Mouse (Mus musculus) CD4-positive, CD25-positive, alpha-beta regulatory T cell, adult 4 months (primary cell): ENCODE results near the gene G6pc3. TPM values are rescaled to one million over a fixed set of nuclear protein-coding genes. Genes with fewer than 3 reads are reported as not detected.

Experiments used
- polyA plus RNA-seq, 2 experiments: library from polyadenylated mRNA; unstranded; fragments of 100-300 nt; shearing (Covaris generic); gene quantifications; one replicate each; pipeline ENCODE4 v1.2.1; 2017

Gene G6pc3
- polyA plus RNA-seq, 2 experiments from 2014 or later: 29.1 to 53.9 TPM

Other genes with a start within 250 kb of the G6pc3 start
- not detected for gene Sost, start 222.6 kb upstream of the G6pc3 start, polyA plus RNA-seq
- not detected for gene Cfap97d1, start 205.3 kb upstream of the G6pc3 start, polyA plus RNA-seq
- gene Dusp3, start 202.6 kb upstream of the G6pc3 start, polyA plus RNA-seq: 1 to 10 TPM; 1.6 to 1.7 TPM
- gene Mpp3, start 161.2 kb upstream of the G6pc3 start, polyA plus RNA-seq: under 1 TPM in 1 of 2 experiments, not detected in 1; 0.42 TPM
- gene Cd300lg, start 148.1 kb upstream of the G6pc3 start, polyA plus RNA-seq: not detected
- gene Mpp2, start 101.1 kb upstream of the G6pc3 start, polyA plus RNA-seq: 1 to 10 TPM; 1.3 to 3.6 TPM
- gene Ppy, start 88.3 kb upstream of the G6pc3 start, polyA plus RNA-seq: not detected
- not detected for gene Pyy, start 81.8 kb upstream of the G6pc3 start, polyA plus RNA-seq
- gene Nags, start 44.1 kb upstream of the G6pc3 start, polyA plus RNA-seq: not detected
- gene Tmem101, start 33.2 kb upstream of the G6pc3 start, polyA plus RNA-seq: 10 to 100 TPM; 10.8 to 19.6 TPM
- gene Lsm12, start 4.3 kb upstream of the G6pc3 start, polyA plus RNA-seq: 10 to 100 TPM; 33.4 to 69.4 TPM
- gene Hdac5, start 40.5 kb downstream of the G6pc3 start, polyA plus RNA-seq: 10 to 100 TPM in 1 of 2 experiments, 1 to 10 TPM in 1; 6.5 to 12.3 TPM
- 1 to 10 TPM in 1 of 2 experiments, under 1 TPM in 1; 0.40 to 1.8 TPM for gene BC030867, start 59.3 kb downstream of the G6pc3 start, polyA plus RNA-seq
- gene Asb16, start 79.1 kb downstream of the G6pc3 start, polyA plus RNA-seq: not detected
- 10 to 100 TPM; 64.7 to 80.5 TPM for gene Tmub2, start 95.3 kb downstream of the G6pc3 start, polyA plus RNA-seq
- 1 to 10 TPM; 7.2 to 7.3 TPM for gene Atxn7l3, start 107.0 kb downstream of the G6pc3 start, polyA plus RNA-seq
- gene Ubtf, start 130.1 kb downstream of the G6pc3 start, polyA plus RNA-seq: 10 to 100 TPM; 46.1 to 51.1 TPM
- not detected for gene Slc4a1, start 176.6 kb downstream of the G6pc3 start, polyA plus RNA-seq
- gene Rundc3a, start 203.8 kb downstream of the G6pc3 start, polyA plus RNA-seq: 1 to 10 TPM; 3.3 to 3.5 TPM
- 10 to 100 TPM; 44.0 to 44.2 TPM for gene Slc25a39, start 218.3 kb downstream of the G6pc3 start, polyA plus RNA-seq
- 10 to 100 TPM; 23.3 to 51.4 TPM for gene Grn, start 240.7 kb downstream of the G6pc3 start, polyA plus RNA-seq